Mouse (Mus musculus): ENCODE data around the gene Gm14226.
"Not testable (repeated sequence)": the region's sequence is repeated elsewhere in the genome, so short reads cannot be mapped to it uniquely, and the experiment has no call there.

The Gm14226 gene

GRCm38 (mm10) chr2:155047452-155048178 is 29.5 kb downstream of the Gm14226 start:
- DNase-seq (ENCODE audit: low spot score in 2 of 2): no peak

DNA sequence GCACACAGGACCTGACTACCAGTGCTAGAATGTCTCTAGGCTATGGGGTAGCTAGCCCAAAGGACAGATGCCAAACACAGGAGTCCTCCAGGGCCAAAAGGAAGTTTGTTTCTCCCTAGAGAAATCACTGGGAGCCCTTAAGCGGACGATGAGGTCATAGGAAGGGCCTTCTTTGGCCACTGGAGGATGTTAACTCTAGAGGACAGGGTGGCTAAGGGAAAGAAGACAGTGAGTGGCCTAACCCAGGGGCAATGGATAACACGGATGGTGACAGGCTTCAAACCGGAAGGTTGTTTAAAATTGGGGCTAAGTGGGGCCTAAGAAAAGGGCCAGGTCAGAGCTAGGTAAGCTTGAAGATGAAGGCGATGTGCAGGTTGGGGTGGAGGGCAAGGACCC is 32.0 kb downstream of the Gm14226 start:
- DNase-seq (ENCODE audit: low spot score in 2 of 2): no peak

DNA sequence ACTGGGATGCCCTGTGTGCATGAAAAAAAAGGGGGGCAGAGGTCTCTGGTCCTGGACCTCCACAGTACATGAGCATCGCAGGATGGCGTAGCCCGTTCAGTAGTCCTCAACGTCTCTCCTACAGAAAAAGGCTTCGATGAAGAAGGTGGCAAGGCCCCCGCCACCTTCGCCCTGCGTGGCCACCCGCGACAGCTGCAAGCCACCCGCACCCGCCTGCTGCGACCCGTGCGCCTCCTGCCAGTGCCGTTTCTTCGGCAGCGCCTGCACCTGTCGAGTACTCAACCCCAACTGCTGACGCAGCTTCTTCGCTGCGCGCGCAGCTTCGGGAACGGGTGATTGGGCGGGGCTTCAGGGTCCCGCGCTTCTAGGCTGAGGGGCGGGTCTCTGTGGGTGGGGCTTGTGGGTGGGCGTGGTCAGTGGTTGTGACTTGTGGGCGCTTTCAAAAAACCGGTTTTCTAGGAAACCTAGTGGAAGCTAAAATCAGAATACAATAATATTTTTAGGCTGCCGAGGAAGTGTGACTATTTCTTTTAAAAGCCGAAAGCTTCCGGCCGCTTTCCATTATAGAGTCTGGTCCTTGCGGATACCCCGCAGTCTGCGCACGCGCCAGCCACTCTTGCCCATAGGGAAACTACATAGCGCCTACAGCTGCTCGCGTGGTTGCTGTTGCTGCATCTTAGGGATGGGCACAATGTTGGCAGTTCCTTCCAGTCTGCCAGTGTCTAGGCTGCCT is 32.6 kb downstream of the Gm14226 start:
- DNase-seq (ENCODE audit: low spot score in 2 of 2): peak; percentile 97 to 98

DNA sequence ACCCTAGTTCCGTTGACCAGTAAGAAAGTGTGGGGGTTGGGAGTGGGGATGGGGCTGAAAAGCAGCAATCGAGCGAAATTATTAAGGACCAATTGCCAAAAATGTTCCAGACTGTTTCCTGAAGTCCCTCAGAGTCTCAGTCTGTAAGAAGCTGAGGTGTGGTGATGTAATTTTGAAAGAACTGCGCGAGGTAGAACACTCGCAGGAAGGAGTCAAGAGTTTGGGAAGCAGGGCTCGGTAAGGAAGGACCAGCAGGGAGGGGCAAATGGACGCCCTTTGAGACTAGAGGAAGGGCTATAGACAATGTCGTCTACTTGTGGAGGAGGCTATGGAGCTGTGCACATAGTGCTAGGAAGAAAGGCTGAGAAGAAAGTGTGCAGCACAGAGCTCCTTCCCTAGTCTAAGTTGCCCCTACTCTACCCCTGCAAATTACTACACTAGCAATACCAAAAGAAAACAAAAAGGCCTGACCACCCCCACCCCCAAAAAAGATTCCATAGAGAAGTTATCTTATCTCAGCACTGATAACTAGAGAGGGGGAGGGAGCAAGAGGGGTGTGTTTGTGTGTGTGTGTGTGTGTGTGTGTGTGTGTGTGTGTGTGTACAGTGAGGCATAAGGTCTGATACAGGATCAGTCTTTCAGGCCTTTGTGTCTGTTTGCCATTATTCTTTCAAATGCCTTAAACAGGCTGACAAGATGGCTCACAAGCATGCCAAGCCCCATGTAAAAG is 33.7 kb downstream of the Gm14226 start:
- DNase-seq (ENCODE audit: low spot score in 2 of 2): no peak

GRCm38 (mm10) chr2:155052681-155053080 is 34.6 kb downstream of the Gm14226 start:
- DNase-seq (ENCODE audit: low spot score in 2 of 2): no peak

GRCm38 (mm10) chr2:155053512-155053911 is 35.4 kb downstream of the Gm14226 start:
- not testable (repeated sequence) for DNase-seq (ENCODE audit: low spot score in 2 of 2)

- DNase-seq (ENCODE audit: low spot score in 2 of 2): no peak
Observed at GRCm38 (mm10) chr2:155054672-155055071, 36.6 kb downstream of the Gm14226 start.

DNA sequence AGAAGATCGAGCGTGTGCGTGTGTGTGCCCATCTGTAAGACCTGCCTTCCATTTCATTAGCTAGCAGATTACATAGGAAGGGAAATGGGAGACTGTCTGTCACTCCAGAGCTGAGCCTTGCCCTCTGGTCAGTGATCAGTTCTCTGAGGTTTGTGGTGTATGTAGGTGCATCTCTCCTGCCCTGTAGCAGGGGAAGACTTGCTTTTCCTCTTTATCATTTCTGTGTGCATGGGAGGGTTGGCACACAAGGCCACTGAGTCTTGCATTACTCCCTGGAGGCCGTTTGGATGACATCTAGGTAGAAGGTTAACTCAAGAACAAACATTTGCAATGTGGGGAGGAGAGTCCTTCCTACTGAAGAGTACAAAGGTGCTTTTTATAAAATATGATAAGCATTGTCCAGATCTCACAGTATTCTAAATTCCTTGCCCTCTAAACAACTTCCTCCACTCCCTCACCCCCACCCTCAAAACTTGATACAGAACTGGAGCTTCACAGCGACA is 38.1 kb downstream of the Gm14226 start:
- DNase-seq (ENCODE audit: low spot score in 2 of 2): no peak

- no peak for DNase-seq (ENCODE audit: low spot score in 2 of 2)
Observed at GRCm38 (mm10) chr2:155057361-155057760, 39.3 kb downstream of the Gm14226 start.

DNA sequence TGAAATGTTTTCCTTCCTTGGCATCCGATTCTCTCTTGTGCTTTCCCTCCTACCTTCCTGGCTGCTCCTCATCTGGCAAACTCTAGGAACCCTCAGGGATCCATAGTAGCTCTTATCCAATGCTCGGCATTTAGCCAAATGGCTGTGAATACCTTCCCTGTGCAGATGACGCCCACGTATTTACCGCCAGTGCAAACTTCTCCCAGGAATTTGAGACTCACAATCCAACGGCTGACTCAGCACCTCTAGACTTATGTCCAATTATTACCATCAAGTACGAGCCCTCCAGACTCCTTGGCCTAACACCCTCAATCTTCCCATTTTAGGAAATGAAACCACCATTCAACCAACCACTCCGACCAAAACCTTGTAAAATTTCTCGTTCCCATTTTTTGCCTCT is 53.0 kb downstream of the Gm14226 start:
- DNase-seq (ENCODE audit: low spot score in 2 of 2): no peak

GRCm38 (mm10) chr2:155072353-155073145 is 54.5 kb downstream of the Gm14226 start:
- DNase-seq (ENCODE audit: low spot score in 2 of 2): no peak

DNA sequence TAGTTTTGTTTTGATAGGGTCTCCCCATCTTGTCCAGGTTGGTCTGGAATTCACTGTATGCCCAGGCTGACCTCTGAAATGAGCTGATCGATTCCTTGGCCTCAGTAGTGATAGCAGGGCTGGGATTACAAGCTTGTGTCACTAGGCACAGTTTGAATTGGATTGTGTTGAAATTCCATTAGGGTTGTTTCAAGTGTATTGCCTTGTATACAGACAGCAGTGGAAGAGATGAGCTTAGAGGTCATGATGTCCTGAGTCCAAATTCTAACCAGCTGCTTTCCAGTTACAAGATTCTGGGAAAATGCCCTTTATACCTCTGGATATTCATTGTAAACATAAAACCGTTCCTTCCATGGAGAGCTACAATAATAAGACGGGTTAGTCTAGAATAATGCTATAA is 55.3 kb downstream of the Gm14226 start:
- DNase-seq (ENCODE audit: low spot score in 2 of 2): no peak

GRCm38 (mm10) chr2:155073978-155074765 is 56.1 kb downstream of the Gm14226 start, which contains the start of gene Ahcy:
Gene Ahcy (minus strand): TSS chr2:155074497.
- peak; percentile 92 for DNase-seq (ENCODE audit: low spot score in 2 of 2)

DNA sequence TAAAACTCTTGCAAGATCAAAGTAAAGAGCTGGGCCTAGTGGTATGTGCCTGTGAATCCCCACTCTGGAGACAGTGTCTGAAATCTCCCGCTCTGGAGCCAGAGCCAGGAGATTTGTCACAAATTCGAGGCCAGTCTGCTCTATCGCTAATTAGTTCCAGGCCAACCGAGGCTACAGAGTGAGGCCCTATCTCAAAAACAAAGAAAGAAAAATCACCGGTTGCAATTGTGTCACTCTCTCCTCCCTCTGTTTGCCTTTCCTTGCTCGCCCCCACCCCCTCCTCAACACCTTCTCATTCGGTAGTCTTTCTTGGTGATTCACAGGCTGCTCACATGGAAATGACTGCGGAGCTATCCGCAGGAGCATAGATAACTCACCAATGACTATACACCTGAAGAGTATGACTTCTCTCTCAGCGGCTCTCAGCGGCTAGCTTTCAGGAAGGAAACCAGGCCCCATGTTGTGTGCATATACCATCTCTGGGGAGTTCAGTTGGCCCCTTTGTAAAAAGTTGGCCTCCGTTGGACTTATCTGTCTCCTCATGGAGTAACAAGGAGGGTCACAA is 56.8 kb downstream of the Gm14226 start:
- peak; percentile 31 to 42 for DNase-seq (ENCODE audit: low spot score in 2 of 2)

DNA sequence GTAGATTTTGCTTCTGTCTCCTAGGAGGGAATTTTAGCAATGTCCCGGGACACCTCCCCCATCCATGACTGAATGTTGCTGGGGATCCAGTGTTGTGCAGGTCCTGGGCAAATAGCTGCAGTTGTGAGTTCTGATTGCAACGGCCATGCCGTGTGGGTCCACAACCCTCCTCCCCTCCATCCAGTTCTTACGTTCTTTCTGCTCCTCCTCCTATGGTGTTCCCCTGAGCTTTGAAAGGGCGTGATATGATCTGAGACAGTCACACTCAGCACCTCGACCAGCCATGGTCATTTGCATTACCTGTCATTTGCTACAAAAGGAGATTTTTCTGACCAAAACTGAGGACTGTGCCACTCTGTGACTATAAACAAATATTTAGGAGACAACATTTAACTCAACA is 57.6 kb downstream of the Gm14226 start:
- no peak for DNase-seq (ENCODE audit: low spot score in 2 of 2)

All from right cerebral cortex, postnatal 10 days (tissue).